Mouse (Mus musculus): Measurements from ENCODE around the gene Jade3. TPM values are rescaled to one million over a fixed set of nuclear protein-coding genes. Genes with fewer than 3 reads are reported as not detected.
"Not testable (repeated sequence)": the region's sequence is repeated elsewhere in the genome, so short reads cannot be mapped to it uniquely, and the experiment has no call there.

Jade3 gene
- total RNA-seq (2017): 2.2 to 5.3 TPM (median 2.8 TPM) in 3 replicates

- ATAC-seq (replicated peaks; ENCODE audit: insufficient number of reproducible peaks, low FRiP score, low TSS enrichment, poor library complexity, severe bottlenecking): peak; percentile 56
These were observed at the start of gene Jade3 for GRCm38 (mm10) chrX:20425140-20425838. Gene Jade3 (plus strand): TSS chrX:20425688.

- no peak; the same call in 1 of the 2 replicates for ATAC-seq (replicated peaks; ENCODE audit: insufficient number of reproducible peaks, low FRiP score, low TSS enrichment, poor library complexity, severe bottlenecking)
These were observed 46.0 kb upstream of the Jade3 start for GRCm38 (mm10) chrX:20379347-20380014.

- ATAC-seq (replicated peaks; ENCODE audit: insufficient number of reproducible peaks, low FRiP score, low TSS enrichment, poor library complexity, severe bottlenecking): no peak
These were observed 43.2 kb upstream of the Jade3 start for GRCm38 (mm10) chrX:20382260-20382659.

- no peak for ATAC-seq (replicated peaks; ENCODE audit: insufficient number of reproducible peaks, low FRiP score, low TSS enrichment, poor library complexity, severe bottlenecking)
These were observed 38.5 kb upstream of the Jade3 start for GRCm38 (mm10) chrX:20387006-20387405.

GRCm38 (mm10) chrX:20391964-20392363 is 33.5 kb upstream of the Jade3 start:
- not testable (repeated sequence) for ATAC-seq (replicated peaks; ENCODE audit: insufficient number of reproducible peaks, low FRiP score, low TSS enrichment, poor library complexity, severe bottlenecking)

- ATAC-seq (replicated peaks; ENCODE audit: insufficient number of reproducible peaks, low FRiP score, low TSS enrichment, poor library complexity, severe bottlenecking): no peak
These were observed 32.5 kb upstream of the Jade3 start for GRCm38 (mm10) chrX:20392942-20393341.

- ATAC-seq (replicated peaks; ENCODE audit: insufficient number of reproducible peaks, low FRiP score, low TSS enrichment, poor library complexity, severe bottlenecking): no peak
These were observed 21.4 kb upstream of the Jade3 start for GRCm38 (mm10) chrX:20404068-20404467.

GRCm38 (mm10) chrX:20406909-20407308 is 18.6 kb upstream of the Jade3 start:
- no peak for ATAC-seq (replicated peaks; ENCODE audit: insufficient number of reproducible peaks, low FRiP score, low TSS enrichment, poor library complexity, severe bottlenecking)

- no peak for ATAC-seq (replicated peaks; ENCODE audit: insufficient number of reproducible peaks, low FRiP score, low TSS enrichment, poor library complexity, severe bottlenecking)
These were observed 17.8 kb upstream of the Jade3 start for GRCm38 (mm10) chrX:20407676-20408075.

GRCm38 (mm10) chrX:20411382-20411781 is 14.1 kb upstream of the Jade3 start:
- no peak for ATAC-seq (replicated peaks; ENCODE audit: insufficient number of reproducible peaks, low FRiP score, low TSS enrichment, poor library complexity, severe bottlenecking)

- no peak for ATAC-seq (replicated peaks; ENCODE audit: insufficient number of reproducible peaks, low FRiP score, low TSS enrichment, poor library complexity, severe bottlenecking)
These were observed 13.3 kb upstream of the Jade3 start for GRCm38 (mm10) chrX:20412221-20412620.

- ATAC-seq (replicated peaks; ENCODE audit: insufficient number of reproducible peaks, low FRiP score, low TSS enrichment, poor library complexity, severe bottlenecking): no peak
These were observed 10.4 kb upstream of the Jade3 start for GRCm38 (mm10) chrX:20414885-20415622.

GRCm38 (mm10) chrX:20418461-20418860 is 7.0 kb upstream of the Jade3 start:
- no peak for ATAC-seq (replicated peaks; ENCODE audit: insufficient number of reproducible peaks, low FRiP score, low TSS enrichment, poor library complexity, severe bottlenecking)

- no peak for ATAC-seq (replicated peaks; ENCODE audit: insufficient number of reproducible peaks, low FRiP score, low TSS enrichment, poor library complexity, severe bottlenecking)
These were observed 6.0 kb upstream of the Jade3 start for GRCm38 (mm10) chrX:20419536-20419935.

GRCm38 (mm10) chrX:20425839-20426449 is 456 bp downstream of the Jade3 start:
- peak; percentile 22; the same call in 1 of the 2 replicates for ATAC-seq (replicated peaks; ENCODE audit: insufficient number of reproducible peaks, low FRiP score, low TSS enrichment, poor library complexity, severe bottlenecking)

- no peak for ATAC-seq (replicated peaks; ENCODE audit: insufficient number of reproducible peaks, low FRiP score, low TSS enrichment, poor library complexity, severe bottlenecking)
These were observed 57.7 kb downstream of the Jade3 start for GRCm38 (mm10) chrX:20483213-20483612.

- ATAC-seq (replicated peaks; ENCODE audit: insufficient number of reproducible peaks, low FRiP score, low TSS enrichment, poor library complexity, severe bottlenecking): no peak
These were observed 72.2 kb downstream of the Jade3 start for GRCm38 (mm10) chrX:20497682-20498081.

GRCm38 (mm10) chrX:20520290-20520939 is 94.9 kb downstream of the Jade3 start:
- no peak for ATAC-seq (replicated peaks; ENCODE audit: insufficient number of reproducible peaks, low FRiP score, low TSS enrichment, poor library complexity, severe bottlenecking)

- ATAC-seq (replicated peaks; ENCODE audit: insufficient number of reproducible peaks, low FRiP score, low TSS enrichment, poor library complexity, severe bottlenecking): no peak
These were observed 96.1 kb downstream of the Jade3 start for GRCm38 (mm10) chrX:20521578-20521977.

All from monocyte, adult 5-6 weeks (primary cell).